Mouse (Mus musculus) midbrain, embryonic 12.5 days (tissue): ENCODE measurements around the gene Mettl22. TPM values are rescaled to one million over a fixed set of nuclear protein-coding genes. Genes with fewer than 3 reads are reported as not detected.

ENCODE experiments used
- ATAC-seq: fragments of 200-750 bp; cut with Nextera tagmentation; 2 replicates; pipeline ENCODE4 v1.8.0; 2017; ENCODE audit warnings: low read depth, moderate TSS enrichment, moderate library complexity; ENCODE audit not compliant: low FRiP score
- H3K27ac ChIP-seq: fragments of 300-500 bp; sonication (generic); replicated peaks from 2 replicates; pipeline ENCODE4 v1.5.1; 2016; ENCODE audit warnings: mild to moderate bottlenecking
- H3K27me3 ChIP-seq: fragments of 300-500 bp; sonication (generic); 2 replicates; pipeline ENCODE4 v1.6.1; 2016; ENCODE audit warnings: mild to moderate bottlenecking
- H3K36me3 ChIP-seq: fragments of 300-500 bp; sonication (generic); 2 replicates; pipeline ENCODE4 v1.6.1; 2016
- H3K4me1 ChIP-seq: fragments of 300-500 bp; sonication (generic); 2 replicates; pipeline ENCODE4 v1.6.1; 2016
- H3K4me2 ChIP-seq: fragments of 300-500 bp; sonication (generic); replicated peaks from 2 replicates; pipeline ENCODE4 v1.6.1; 2016; ENCODE audit warnings: mild to moderate bottlenecking, moderate library complexity
- H3K4me3 ChIP-seq: fragments of 300-500 bp; sonication (generic); 2 replicates; pipeline ENCODE4 v1.5.1; 2016; ENCODE audit warnings: mild to moderate bottlenecking
- H3K9ac ChIP-seq: fragments of 300-500 bp; sonication (generic); replicated peaks from 2 replicates; pipeline ENCODE4 v1.6.1; 2016; ENCODE audit warnings: mild to moderate bottlenecking, moderate library complexity
- H3K9me3 ChIP-seq: fragments of 300-500 bp; sonication (generic); 2 replicates; pipeline ENCODE4 v1.6.1; 2016; ENCODE audit warnings: mild to moderate bottlenecking
- WGBS: fragments of 180-500 bp; shearing (Covaris S2); methylation state at CpG from one replicate; pipeline ENCODE4 v1.1.7; 2016; 5-methylcytosine and 5-hydroxymethylcytosine counted together
- polyA plus RNA-seq: library from polyadenylated mRNA; unstranded; fragments of >200 nt; fragmentation: Nextera tagmentation; extraction: Ambion mirVana; gene quantifications from 2 replicates; pipeline ENCODE4 v1.2.1, GENCODE M21; 2016

Gene Mettl22
- polyA plus RNA-seq, 1 experiment from 2014 or later, result 19.9 TPM

- H3K27me3 ChIP-seq, result 0 out of 2 replicates have a peak, but pooled peaks cover 4% of the 10 kb centered on the region
- H3K4me3 ChIP-seq, result no peak overlapping the region
- H3K27ac ChIP-seq, result no peak overlapping the region
- H3K9ac ChIP-seq, result no peak overlapping the region
- ATAC-seq, result no peak
- 44% methylated on average over 2 of the region's 2 CpGs for WGBS
- H3K4me1 ChIP-seq, result no peaks in the 10 kb centered on the region
- H3K9me3 ChIP-seq, result no peaks in the 10 kb centered on the region
- H3K36me3 ChIP-seq, result no peaks in the 10 kb centered on the region
- H3K4me2 ChIP-seq, result no peak overlapping the region
Measured at GRCm38 (mm10) chr16:8455221-8455620, 15.4 kb upstream of the Mettl22 start.

GRCm38 (mm10) chr16:8458391-8458790, 12.2 kb upstream of the Mettl22 start:
- no peak for ATAC-seq
- Histone ChIP-seq H3K27ac (no peak overlapping the region), H3K4me3 (no peak overlapping the region), H3K4me2 (no peak overlapping the region), H3K4me1 (no peaks in the 10 kb centered on the region), H3K27me3 (0 out of 2 replicates have a peak, but pooled peaks cover 4% of the 10 kb centered on the region), H3K9ac (no peak overlapping the region), H3K9me3 (no peaks in the 10 kb centered on the region), H3K36me3 (no peaks in the 10 kb centered on the region)
- 92% methylated on average over 4 of the region's 4 CpGs for WGBS

GRCm38 (mm10) chr16:8459098-8459497, 11.5 kb upstream of the Mettl22 start:
- peak; percentile 38; the same call in 1 of the 2 replicates for ATAC-seq
- WGBS, result 45% methylated on average over 6 of the region's 6 CpGs
- no peaks in the 10 kb centered on the region for H3K9me3 ChIP-seq
- H3K4me2 ChIP-seq, result no peak overlapping the region
- H3K36me3 ChIP-seq, result no peaks in the 10 kb centered on the region
- H3K27me3 ChIP-seq, result 0 out of 2 replicates have a peak, but pooled peaks cover 4% of the 10 kb centered on the region
- H3K4me1 ChIP-seq, result no peaks in the 10 kb centered on the region
- H3K4me3 ChIP-seq, result no peak overlapping the region
- no peak overlapping the region for H3K9ac ChIP-seq
- no peak overlapping the region for H3K27ac ChIP-seq

- H3K4me2 ChIP-seq, result peak overlapping the region; percentile 66
- H3K27ac ChIP-seq, result no peak overlapping the region
- H3K9ac ChIP-seq, result no peak overlapping the region
- peak overlapping the region; percentile 69; the same call in 1 of the 2 replicates for H3K4me3 ChIP-seq
- 84% methylated on average over 2 of the region's 2 CpGs for WGBS
- ATAC-seq, result peak; percentile 80
- H3K9me3 ChIP-seq, result no peaks in the 10 kb centered on the region
- H3K27me3 ChIP-seq, result peaks cover 15% of the 10 kb centered on the region
- H3K4me1 ChIP-seq, result peaks cover 9% of the 10 kb centered on the region
- no peaks in the 10 kb centered on the region for H3K36me3 ChIP-seq
Measured at GRCm38 (mm10) chr16:8470132-8470531, 456 bp upstream of the Mettl22 start.

DNA sequence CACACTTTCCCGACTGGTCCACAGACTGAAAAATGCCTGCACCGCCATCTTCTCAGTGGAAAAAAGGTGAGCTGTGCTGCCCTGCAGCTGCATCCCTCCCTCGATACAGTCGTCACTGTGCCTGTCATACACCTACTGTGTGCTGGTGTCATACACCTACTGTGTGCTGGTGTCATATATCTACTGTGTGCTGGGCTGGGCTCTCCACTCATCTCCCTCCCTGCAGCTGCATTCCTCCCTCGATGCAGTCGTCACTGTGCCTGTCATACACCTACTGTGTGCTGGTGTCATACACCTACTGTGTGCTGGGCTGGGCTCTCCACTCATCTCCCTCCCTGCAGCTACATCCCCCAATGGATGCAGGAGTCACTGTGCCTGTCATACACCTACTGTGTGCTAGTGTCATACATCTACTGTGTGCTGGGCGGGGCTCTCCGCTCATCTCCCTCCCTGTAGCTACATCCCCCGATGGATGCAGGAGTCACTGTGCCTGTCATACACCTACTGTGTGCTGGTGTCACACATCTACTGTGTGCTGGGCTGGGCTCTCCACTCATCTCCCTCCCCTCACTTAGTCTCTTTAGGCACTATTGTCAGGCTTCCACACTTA, 16.9 kb downstream of the Mettl22 start:
- WGBS, result 96% methylated on average over 9 of the region's 9 CpGs
- peaks cover 6% of the 10 kb centered on the region; the same call in 1 of the 2 replicates for H3K4me1 ChIP-seq
- no peak overlapping the region for H3K4me3 ChIP-seq
- H3K27ac ChIP-seq, result no peak overlapping the region
- peaks cover 62% of the 10 kb centered on the region for H3K36me3 ChIP-seq
- H3K9me3 ChIP-seq, result no peaks in the 10 kb centered on the region
- no peak overlapping the region for H3K9ac ChIP-seq
- no peaks in the 10 kb centered on the region for H3K27me3 ChIP-seq
- no peak overlapping the region for H3K4me2 ChIP-seq
- ATAC-seq, result no peak

- no peaks in the 10 kb centered on the region for H3K9me3 ChIP-seq
- no peak overlapping the region for H3K4me2 ChIP-seq
- H3K4me3 ChIP-seq, result no peak overlapping the region
- WGBS, result 83% methylated on average over 5 of the region's 5 CpGs
- peaks cover 46% of the 10 kb centered on the region for H3K36me3 ChIP-seq
- no peaks in the 10 kb centered on the region for H3K27me3 ChIP-seq
- H3K27ac ChIP-seq, result no peak overlapping the region
- ATAC-seq, result no peak
- no peak overlapping the region for H3K9ac ChIP-seq
- peaks cover 6% of the 10 kb centered on the region; the same call in 1 of the 2 replicates for H3K4me1 ChIP-seq
Measured at GRCm38 (mm10) chr16:8489340-8489739, 18.8 kb downstream of the Mettl22 start.

GRCm38 (mm10) chr16:8491743-8492490, 21.3 kb downstream of the Mettl22 start:
- H3K27ac ChIP-seq, result no peak overlapping the region
- no peaks in the 10 kb centered on the region for H3K9me3 ChIP-seq
- no peak overlapping the region for H3K9ac ChIP-seq
- peaks cover 27% of the 10 kb centered on the region for H3K36me3 ChIP-seq
- H3K27me3 ChIP-seq, result 0 out of 2 replicates have a peak, but pooled peaks cover 4% of the 10 kb centered on the region
- H3K4me2 ChIP-seq, result no peak overlapping the region
- H3K4me3 ChIP-seq, result no peak overlapping the region
- peak; percentile 35; the same call in 1 of the 2 replicates for ATAC-seq
- WGBS, result 48% methylated on average over 13 of the region's 13 CpGs
- H3K4me1 ChIP-seq, result peaks cover 6% of the 10 kb centered on the region; the same call in 1 of the 2 replicates

GRCm38 (mm10) chr16:8494268-8494667, 23.7 kb downstream of the Mettl22 start:
- H3K4me1 ChIP-seq, result peaks cover 6% of the 10 kb centered on the region; the same call in 1 of the 2 replicates
- no peaks in the 10 kb centered on the region for H3K9me3 ChIP-seq
- no peak overlapping the region for H3K4me3 ChIP-seq
- WGBS, result 19% methylated on average over 4 of the region's 4 CpGs
- no peak overlapping the region for H3K27ac ChIP-seq
- no peak overlapping the region for H3K4me2 ChIP-seq
- H3K27me3 ChIP-seq, result 0 out of 2 replicates have a peak, but pooled peaks cover 4% of the 10 kb centered on the region
- peaks cover 10% of the 10 kb centered on the region for H3K36me3 ChIP-seq
- ATAC-seq, result peak; percentile 62; the same call in 1 of the 2 replicates
- H3K9ac ChIP-seq, result no peak overlapping the region

DNA sequence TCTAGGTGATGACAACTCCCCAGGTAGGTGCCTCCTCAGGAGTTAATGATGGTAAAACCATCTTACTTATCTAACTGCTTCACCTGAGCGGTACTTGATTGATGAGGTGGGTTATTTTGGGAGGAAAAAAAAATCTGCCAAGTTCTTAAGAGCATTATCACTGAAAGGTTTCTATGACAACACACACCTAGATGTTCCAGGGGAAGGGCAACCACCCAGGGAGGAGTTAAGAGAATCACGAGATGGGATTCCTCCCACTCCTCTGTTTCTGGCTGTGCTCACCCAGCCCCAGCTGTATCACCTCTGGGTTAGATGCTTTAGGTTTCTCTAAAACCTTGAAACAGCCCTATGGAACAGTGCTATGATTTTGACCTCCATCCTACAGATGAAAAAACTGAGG, 26.4 kb downstream of the Mettl22 start:
- 67% methylated on average over 2 of the region's 2 CpGs for WGBS
- Histone ChIP-seq H3K4me2 (no peak overlapping the region), H3K9me3 (no peaks in the 10 kb centered on the region), H3K36me3 (no peaks in the 10 kb centered on the region), H3K4me3 (no peak overlapping the region), H3K27me3 (0 out of 2 replicates have a peak, but pooled peaks cover 4% of the 10 kb centered on the region), H3K9ac (no peak overlapping the region), H3K27ac (no peak overlapping the region), H3K4me1 (peaks cover 4% of the 10 kb centered on the region; the same call in 1 of the 2 replicates)
- ATAC-seq, result no peak

GRCm38 (mm10) chr16:8504271-8504670, 33.7 kb downstream of the Mettl22 start:
- no peak overlapping the region for H3K4me3 ChIP-seq
- H3K9ac ChIP-seq, result no peak overlapping the region
- H3K36me3 ChIP-seq, result no peaks in the 10 kb centered on the region
- ATAC-seq, result no peak
- H3K27me3 ChIP-seq, result no peaks in the 10 kb centered on the region
- H3K4me2 ChIP-seq, result no peak overlapping the region
- H3K27ac ChIP-seq, result no peak overlapping the region
- WGBS, result 71% methylated on average over 2 of the region's 2 CpGs
- no peaks in the 10 kb centered on the region for H3K4me1 ChIP-seq
- H3K9me3 ChIP-seq, result no peaks in the 10 kb centered on the region

GRCm38 (mm10) chr16:8509894-8510293, 39.3 kb downstream of the Mettl22 start:
- ATAC-seq, result no peak

GRCm38 (mm10) chr16:8512830-8513229, 42.2 kb downstream of the Mettl22 start:
- Histone ChIP-seq H3K36me3 (no peaks in the 10 kb centered on the region), H3K4me2 (peak overlapping the region; percentile 81), H3K4me3 (peak overlapping the region; percentile 59), H3K9ac (peak overlapping the region; percentile 29; the same call in 1 of the 2 replicates), H3K27ac (no peak overlapping the region), H3K4me1 (peaks cover 16% of the 10 kb centered on the region), H3K27me3 (peaks cover 24% of the 10 kb centered on the region), H3K9me3 (no peaks in the 10 kb centered on the region)
- peak; percentile 38 for ATAC-seq
- whole genome bisulfite sequencing, result 3% methylated on average over 5 of the region's 5 CpGs

More at GRCm38 (mm10) chr16:8509894-8510293, 39.3 kb downstream of the Mettl22 start:
- WGBS, result 76% methylated on average over 5 of the region's 5 CpGs
- Histone ChIP-seq H3K27ac (no peak overlapping the region), H3K9ac (no peak overlapping the region), H3K9me3 (no peaks in the 10 kb centered on the region), H3K36me3 (no peaks in the 10 kb centered on the region), H3K4me1 (peaks cover 16% of the 10 kb centered on the region), H3K4me2 (no peak overlapping the region), H3K4me3 (no peak overlapping the region), H3K27me3 (peaks cover 12% of the 10 kb centered on the region)
